Mouse (Mus musculus) kidney, adult 2 months (tissue): Measurements from ENCODE around the gene Rpl23. TPM values are rescaled to one million over a fixed set of nuclear protein-coding genes. Genes with fewer than 3 reads are reported as not detected.
A peak's percentile ranks its signal among the peaks of the same experiment; 100 is the strongest.
"Not testable (repeated sequence)": the region's sequence is repeated elsewhere in the genome, so short reads cannot be mapped to it uniquely, and the experiment has no call there.

ENCODE experiments used
- DNase-seq: peaks from one replicate; pipeline ENCODE4 v3.0.0; 2021
- H3K27ac ChIP-seq: fragments of 200-500 bp; 2 replicates; pipeline ENCODE4 v1.5.1; 2012; ENCODE audit warnings: low read depth, low read length, control low read depth, inconsistent platforms; ENCODE audit not compliant: insufficient read depth
- H3K27me3 ChIP-seq: fragments of 200-500 bp; replicated peaks from 2 replicates; pipeline ENCODE4 v1.6.1; 2012; ENCODE audit warnings: mild to moderate bottlenecking, moderate library complexity, low read length, inconsistent platforms; ENCODE audit not compliant: control insufficient read depth, insufficient read depth
- H3K36me3 ChIP-seq: fragments of 200-500 bp; 2 replicates; pipeline ENCODE4 v1.6.1; 2012; ENCODE audit warnings: mild to moderate bottlenecking, moderate library complexity, low read length, inconsistent platforms; ENCODE audit not compliant: control insufficient read depth, insufficient read depth
- H3K4me1 ChIP-seq: fragments of 200-500 bp; 2 replicates; pipeline ENCODE4 v1.6.1; 2011; ENCODE audit warnings: low read length; ENCODE audit not compliant: control insufficient read depth, insufficient read depth
- H3K4me3 ChIP-seq: fragments of 200-500 bp; 2 replicates; pipeline ENCODE4 v1.5.1; 2011; ENCODE audit warnings: mild to moderate bottlenecking, low read depth, low read length, control low read depth; ENCODE audit not compliant: insufficient read depth
- CTCF ChIP-seq: fragments of 200-500 bp; conservative IDR thresholded peaks from 2 replicates; pipeline ENCODE4 v1.5.1; 2011; ENCODE audit warnings: low read depth, mild to moderate bottlenecking, control low read depth, low read length, moderate library complexity, mixed read lengths; ENCODE audit not compliant: insufficient read depth, insufficient read length
- POLR2A ChIP-seq: fragments of 200-500 bp; IDR thresholded peaks from one replicate; pipeline ENCODE4 v1.6.1; 2011; ENCODE audit warnings: low read depth, low read length, control low read depth
- WGBS: fragments of 180-500 bp; shearing (Covaris S2); methylation state at CpG from one replicate; pipeline ENCODE4 v1.1.7; 2018; 5-methylcytosine and 5-hydroxymethylcytosine counted together
- polyA plus RNA-seq: library from polyadenylated mRNA; depleted of rRNA; stranded (reverse); fragments of >200 nt; gene quantifications from 2 replicates; pipeline ENCODE4 v1.2.3, GENCODE M21; 2012

Gene Rpl23
- polyA plus RNA-seq, 1 experiment = 181 TPM

- TF ChIP-seq POLR2A (peak; percentile 37), CTCF (no peak)
- Histone ChIP-seq H3K4me3 (peak overlapping the region; percentile 90), H3K27ac (peak overlapping the region; percentile 96), H3K27me3 (no peaks in the 10 kb centered on the region), H3K4me1 (peaks cover 27% of the 10 kb centered on the region), H3K36me3 (no peaks in the 10 kb centered on the region)
- DNase-seq = peak; percentile 92
- WGBS = under 1% methylated on average over 39 of the region's 43 CpGs
Measured at GRCm38 (mm10) chr11:97799994-97800690, 17.9 kb upstream of the Rpl23 start.

DNA sequence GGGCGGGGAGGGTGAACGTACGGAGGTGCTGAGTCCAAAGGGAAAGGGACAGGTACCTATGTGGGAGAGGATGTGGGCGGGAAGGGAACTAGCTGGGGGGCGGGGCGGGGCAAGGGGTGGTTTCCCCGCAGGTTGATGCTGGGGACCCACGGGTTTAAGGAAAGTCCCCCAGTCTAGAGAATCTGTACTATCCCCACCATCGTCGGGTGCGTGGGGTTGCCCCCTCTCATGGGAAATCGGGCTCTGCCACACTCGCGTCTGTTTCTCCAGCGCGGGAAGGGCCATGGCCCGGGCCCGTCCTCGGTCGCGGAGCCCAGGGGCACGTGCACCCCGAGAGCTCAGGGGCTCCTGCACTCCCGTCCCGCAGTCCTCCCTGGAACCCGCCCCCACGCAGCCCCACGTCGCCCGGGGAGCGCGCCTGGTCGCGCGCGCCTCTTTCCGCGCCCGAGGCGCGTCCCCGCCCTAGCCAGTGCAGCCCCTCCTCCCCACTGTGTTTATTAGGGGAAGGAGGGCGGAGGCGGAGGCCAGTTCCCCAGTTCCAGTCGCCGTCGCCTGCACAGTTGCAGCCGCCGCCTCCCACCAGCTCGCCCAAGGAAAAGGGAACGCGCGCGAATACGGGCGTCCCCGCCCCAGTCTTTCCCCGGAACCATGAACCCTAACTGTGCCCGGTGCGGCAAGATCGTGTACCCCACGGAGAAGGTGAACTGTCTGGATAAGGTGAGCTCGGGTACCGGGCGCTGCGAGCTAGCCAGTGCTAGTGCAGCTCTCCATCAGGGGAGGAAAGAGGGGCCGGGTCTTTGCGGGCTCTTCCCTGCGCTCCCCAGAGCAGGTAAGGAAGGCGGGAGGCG, 17.1 kb upstream of the Rpl23 start:
- under 1% methylated on average over 71 of the region's 71 CpGs for WGBS
- DNase-seq = peak; percentile 92
- Histone ChIP-seq H3K27me3 (no peaks in the 10 kb centered on the region), H3K36me3 (no peaks in the 10 kb centered on the region), H3K4me3 (peak overlapping the region; percentile 90), H3K27ac (peak overlapping the region; percentile 96), H3K4me1 (peaks cover 20% of the 10 kb centered on the region)
- TF ChIP-seq POLR2A (peak; percentile 79), CTCF (no peak)

DNA sequence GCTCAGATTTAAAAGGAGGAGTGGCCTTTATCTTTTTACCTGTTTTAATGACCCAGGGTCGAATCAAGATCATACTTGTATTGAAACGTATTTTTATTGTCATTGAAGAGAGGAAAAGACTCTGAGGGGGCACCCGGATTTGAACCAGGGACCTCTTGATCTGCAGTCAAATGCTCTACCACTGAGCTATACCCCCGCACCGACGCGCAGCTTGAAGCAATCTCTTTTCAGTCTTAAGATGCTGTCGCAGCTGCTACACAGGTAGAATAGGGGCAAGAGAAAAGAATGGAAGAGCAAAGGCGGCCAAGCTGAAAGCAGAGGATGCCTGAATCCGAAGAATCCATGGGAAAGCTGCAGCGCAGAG, 16.5 kb upstream of the Rpl23 start, which contains the start of gene Lasp1:
Gene Lasp1 (plus strand): TSS at position 219 of the 364 bp plus-strand sequence.
- Histone ChIP-seq H3K27ac (peak within 1 kb of the TSS; percentile 96), H3K4me3 (peak within 1 kb of the TSS; percentile 90), H3K4me1 (peaks cover 17% of the 10 kb centered on the region), H3K36me3 (no peaks in the 10 kb centered on the region), H3K27me3 (no peaks in the 10 kb centered on the region)
- peak; percentile 89 for DNase-seq
- WGBS = 1% methylated on average over 11 of the region's 11 CpGs
- TF ChIP-seq POLR2A = no peak
- no peak for TF ChIP-seq CTCF

GRCm38 (mm10) chr11:97798083-97798435, 15.8 kb upstream of the Rpl23 start:
- no peak for DNase-seq
- peaks cover 14% of the 10 kb centered on the region for H3K4me1 ChIP-seq
- H3K36me3 ChIP-seq = no peaks in the 10 kb centered on the region
- H3K27me3 ChIP-seq = no peaks in the 10 kb centered on the region
- no peak overlapping the region for H3K27ac ChIP-seq
- TF ChIP-seq CTCF (no peak), POLR2A (no peak)
- WGBS = 63% methylated on average over 8 of the region's 8 CpGs
- H3K4me3 ChIP-seq = no peak overlapping the region

DNA sequence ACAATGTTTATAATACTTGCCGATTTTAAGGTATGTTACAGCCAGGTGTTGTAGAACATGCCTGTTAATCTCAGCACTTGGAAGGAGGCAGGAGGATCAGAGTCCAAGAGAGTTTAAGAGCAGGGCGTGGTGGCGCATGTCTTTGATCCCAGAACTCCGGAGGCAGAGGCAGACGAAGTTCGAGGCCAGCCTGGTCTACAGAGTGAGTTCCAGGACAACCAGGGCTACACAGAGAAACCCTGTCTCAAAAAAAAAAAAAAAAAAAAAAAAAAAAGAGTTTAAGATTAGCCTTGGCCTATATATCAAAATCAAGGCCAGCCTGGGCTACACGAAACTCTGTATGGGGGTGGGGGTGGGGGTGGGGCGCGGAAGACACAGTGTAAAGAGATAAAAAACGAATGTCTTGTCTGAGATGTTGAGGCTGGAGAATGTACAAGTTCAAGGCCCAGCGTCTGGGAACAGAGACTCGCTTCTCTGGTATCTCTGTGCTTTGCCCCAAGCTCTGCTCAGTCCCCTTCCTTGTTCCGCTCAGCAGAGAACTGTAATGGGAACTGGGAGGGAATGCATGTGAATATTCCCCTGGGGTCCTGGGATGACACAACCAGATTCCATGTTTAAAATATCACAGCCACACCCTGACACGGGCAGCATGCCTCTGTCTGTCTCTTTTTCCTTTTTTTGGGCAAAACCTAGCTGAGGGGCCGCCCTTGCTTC, 15.3 kb upstream of the Rpl23 start:
- peaks cover 14% of the 10 kb centered on the region for H3K4me1 ChIP-seq
- no peak overlapping the region for H3K27ac ChIP-seq
- DNase-seq = peak; percentile 19
- no peak overlapping the region for H3K4me3 ChIP-seq
- H3K27me3 ChIP-seq = no peaks in the 10 kb centered on the region
- 75% methylated on average over 15 of the region's 15 CpGs for WGBS
- H3K36me3 ChIP-seq = no peaks in the 10 kb centered on the region
- TF ChIP-seq POLR2A (no peak), CTCF (no peak)

DNA sequence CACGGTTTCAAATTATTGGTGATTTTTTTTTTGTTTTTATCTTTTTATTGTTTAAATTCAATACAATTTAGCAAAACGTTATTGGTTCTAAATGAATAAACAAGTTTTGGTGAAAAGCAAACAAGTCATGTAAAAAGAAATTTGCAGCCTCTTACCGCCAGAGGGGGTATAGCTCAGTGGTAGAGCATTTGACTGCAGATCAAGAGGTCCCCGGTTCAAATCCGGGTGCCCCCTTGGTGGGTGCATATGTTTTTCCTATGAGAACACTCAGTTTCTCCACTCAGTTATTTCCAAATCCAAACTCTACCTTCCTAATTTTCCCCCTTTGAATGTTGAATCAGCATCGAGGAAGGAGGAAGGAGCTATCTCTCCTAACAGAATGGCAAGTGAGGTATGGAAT, 14.7 kb upstream of the Rpl23 start:
- 9% methylated on average over 6 of the region's 6 CpGs for WGBS
- TF ChIP-seq POLR2A (no peak), CTCF (0 out of 2 replicates have a peak, but pooled peaks have one; percentile 14)
- DNase-seq = peak; percentile 82

DNA sequence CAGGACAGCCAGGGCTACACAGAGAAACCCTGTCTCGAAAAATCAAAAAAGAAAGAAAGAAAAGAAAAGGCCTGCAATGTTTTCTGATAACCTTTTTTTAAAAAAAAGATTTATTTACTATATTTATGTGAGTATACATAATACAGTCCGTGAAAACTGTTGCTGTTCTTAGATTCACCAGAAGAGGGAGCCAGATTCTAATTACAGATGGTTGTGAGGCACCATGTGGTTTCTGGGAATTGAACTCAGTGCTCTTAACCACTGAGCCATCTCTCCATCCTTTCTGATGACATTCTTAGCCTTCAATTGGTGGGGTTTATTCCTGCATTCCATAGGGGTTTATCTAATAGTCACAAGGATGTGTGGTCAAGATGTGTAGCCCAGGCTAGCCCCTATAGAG, 10.9 kb upstream of the Rpl23 start:
- Histone ChIP-seq H3K4me1 (no peaks in the 10 kb centered on the region), H3K4me3 (no peak overlapping the region), H3K27me3 (no peaks in the 10 kb centered on the region), H3K27ac (no peak overlapping the region), H3K36me3 (no peaks in the 10 kb centered on the region)
- 6% methylated on average over 2 of the region's 2 CpGs for WGBS
- DNase-seq = peak; percentile 78
- TF ChIP-seq CTCF (0 out of 2 replicates have a peak, but pooled peaks have one; percentile 15), POLR2A (no peak)

More for the DNA sequence above, 14.7 kb upstream of the Rpl23 start:
- H3K4me1 ChIP-seq = peaks cover 8% of the 10 kb centered on the region
- H3K4me3 ChIP-seq = no peak overlapping the region
- H3K36me3 ChIP-seq = no peaks in the 10 kb centered on the region
- no peak overlapping the region for H3K27ac ChIP-seq
- no peaks in the 10 kb centered on the region for H3K27me3 ChIP-seq

DNA sequence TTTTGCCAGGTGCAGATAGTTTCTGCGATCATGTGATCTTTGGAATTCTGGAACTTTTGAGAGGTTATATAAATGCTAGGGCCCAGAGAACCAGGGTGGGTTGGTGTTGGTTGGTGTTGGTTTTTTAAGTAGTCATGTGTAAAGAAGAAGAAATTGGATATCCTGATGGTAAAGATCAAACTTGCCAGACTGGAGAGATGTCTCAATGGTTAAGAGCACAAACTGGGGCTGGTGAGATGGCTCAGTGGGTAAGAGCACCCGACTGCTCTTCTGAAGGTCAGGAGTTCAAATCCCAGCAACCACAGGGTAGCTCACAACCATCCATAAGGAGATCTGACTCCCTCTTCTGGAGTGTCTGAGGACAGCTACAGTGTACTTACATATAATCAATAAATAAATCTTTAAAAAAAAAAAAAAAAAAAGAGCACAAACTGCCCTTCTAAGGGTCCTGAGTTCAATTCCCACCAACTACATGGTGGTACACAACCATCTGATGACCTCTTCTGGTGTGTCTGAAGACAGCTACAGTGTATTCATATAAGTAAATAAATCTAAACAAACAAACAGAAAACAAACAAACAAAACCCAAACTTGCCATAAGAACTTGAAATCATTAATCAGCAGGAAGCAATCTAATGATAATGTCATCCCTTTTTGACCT, 8.7 kb upstream of the Rpl23 start:
- H3K36me3 ChIP-seq, H3K4me1 ChIP-seq, H3K27me3 ChIP-seq, DNase-seq, H3K4me3 ChIP-seq, H3K27ac ChIP-seq: not testable (repeated sequence)
- WGBS = 66% methylated on average over 2 of the region's 2 CpGs
